Mouse (Mus musculus): ENCODE results near the gene Tmem158.

Gene Tmem158

GRCm38 (mm10) chr9:123247992-123248391 lies 12.6 kb downstream of the Tmem158 start:
- no peak for DNase-seq (ENCODE audit: low spot score in 2 of 2)

DNA sequence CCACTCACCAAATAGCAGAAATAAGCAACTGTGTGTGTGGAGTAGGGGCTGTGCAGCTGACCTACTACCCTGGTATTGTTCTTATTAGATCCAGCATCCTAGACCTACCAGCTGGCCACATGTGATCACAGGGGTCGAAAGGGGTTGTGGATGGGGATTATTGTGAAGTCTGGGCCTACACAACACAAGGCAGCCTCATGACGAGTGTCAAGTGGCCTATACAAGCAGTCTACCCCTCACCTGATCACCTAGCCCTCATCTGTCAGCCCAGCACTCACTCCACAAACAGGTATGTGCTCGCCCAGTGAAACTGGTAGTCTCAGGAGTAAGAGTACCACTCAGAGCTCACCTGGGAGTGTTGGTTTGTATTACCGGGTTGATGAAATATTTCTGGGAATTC lies 15.4 kb downstream of the Tmem158 start:
- no peak for DNase-seq (ENCODE audit: low spot score in 2 of 2)

DNA sequence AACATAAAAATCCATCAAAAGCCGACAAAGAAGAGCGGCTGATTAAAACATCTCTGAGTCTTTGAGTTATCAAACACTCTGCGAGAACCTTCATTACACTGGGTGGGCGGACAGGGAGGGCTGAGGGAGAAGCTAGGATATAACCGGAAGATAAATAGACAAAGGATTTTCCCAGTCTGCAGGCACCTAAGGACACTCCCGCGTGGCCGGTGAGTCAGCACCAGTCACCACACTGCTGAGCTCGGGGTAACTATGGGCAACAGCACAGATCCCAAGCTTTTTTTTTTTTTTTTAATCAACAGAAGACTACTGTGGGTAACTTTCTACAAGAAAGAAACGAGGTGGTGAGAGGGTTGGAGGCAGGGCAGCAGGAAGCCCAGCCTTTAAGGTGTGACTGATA lies 16.6 kb downstream of the Tmem158 start:
- peak in 1 of 2 experiments; percentile 44 for DNase-seq (ENCODE audit: low spot score in 2 of 2)

GRCm38 (mm10) chr9:123241191-123241590 lies 19.4 kb downstream of the Tmem158 start:
- no peak for DNase-seq (ENCODE audit: low spot score in 2 of 2)

GRCm38 (mm10) chr9:123240751-123241150 lies 19.8 kb downstream of the Tmem158 start:
- DNase-seq (ENCODE audit: low spot score in 2 of 2) = no peak

DNA sequence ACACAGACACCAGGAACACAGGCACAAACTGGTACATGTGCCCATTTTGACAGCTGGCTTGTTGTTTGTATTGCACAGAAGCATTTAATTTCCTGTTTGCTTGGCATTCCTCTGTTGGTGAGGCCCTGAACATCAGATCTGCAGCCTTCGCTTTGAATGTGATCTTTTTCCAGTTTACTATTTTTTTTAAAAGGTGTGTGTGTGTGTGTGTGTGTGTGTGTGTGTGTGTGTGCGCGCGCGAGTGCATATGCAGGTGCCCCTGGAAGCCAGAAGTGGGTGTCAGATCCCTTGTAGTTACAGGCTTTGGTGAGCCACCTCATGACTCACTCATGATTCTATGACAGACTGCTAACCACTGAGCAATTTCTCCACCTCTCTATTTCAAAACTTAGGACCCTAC lies 20.3 kb downstream of the Tmem158 start:
- no peak for DNase-seq (ENCODE audit: low spot score in 2 of 2)

- no peak for DNase-seq (ENCODE audit: low spot score in 2 of 2)
Observed at GRCm38 (mm10) chr9:123239651-123240050, 20.9 kb downstream of the Tmem158 start.

DNA sequence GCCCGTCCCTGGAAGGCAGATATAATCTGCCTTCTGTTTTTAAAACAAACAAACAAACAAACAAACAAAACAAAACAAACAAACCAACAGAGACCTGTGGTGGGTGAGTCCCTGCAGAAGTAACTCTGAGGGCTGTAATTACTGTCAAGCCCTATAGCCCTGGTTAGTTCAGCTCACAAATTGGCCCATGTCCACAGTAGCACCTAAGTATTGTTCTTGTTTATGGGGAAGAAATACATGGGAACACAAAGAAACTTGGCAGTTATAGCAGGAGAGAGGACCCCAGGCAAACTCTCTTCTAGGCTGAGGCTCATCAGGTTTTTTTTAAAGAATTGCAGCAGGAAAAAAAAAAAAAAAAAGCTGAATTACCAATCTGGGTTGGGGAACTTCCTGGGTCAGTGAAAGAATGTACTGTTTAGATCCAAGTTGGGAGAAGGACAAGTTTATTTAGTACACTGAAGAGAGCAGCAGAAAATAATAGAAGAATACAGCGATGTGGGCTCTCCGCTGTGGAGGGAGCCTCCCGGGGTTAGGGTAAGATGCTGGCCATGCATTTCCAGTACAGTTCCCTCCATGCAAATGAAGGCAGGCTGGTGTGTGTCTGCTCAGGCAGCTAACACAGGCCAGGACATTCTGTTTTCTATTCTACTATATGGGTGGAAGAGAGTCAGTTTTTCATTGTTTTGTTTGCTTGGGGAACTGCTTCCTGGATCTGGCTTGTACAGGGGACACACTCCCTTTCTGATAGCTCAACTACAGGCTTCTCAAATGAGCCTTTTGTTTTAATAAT lies 22.1 kb downstream of the Tmem158 start:
- no peak for DNase-seq (ENCODE audit: low spot score in 2 of 2)

- no peak for DNase-seq (ENCODE audit: low spot score in 2 of 2)
Observed at GRCm38 (mm10) chr9:123237739-123238138, 22.8 kb downstream of the Tmem158 start.

- DNase-seq (ENCODE audit: low spot score in 2 of 2) = no peak
Observed at GRCm38 (mm10) chr9:123235621-123236020, 24.9 kb downstream of the Tmem158 start.

- DNase-seq (ENCODE audit: low spot score in 2 of 2) = no peak
Observed at GRCm38 (mm10) chr9:123229826-123230225, 30.7 kb downstream of the Tmem158 start.

GRCm38 (mm10) chr9:123228671-123229070 lies 31.9 kb downstream of the Tmem158 start:
- no peak for DNase-seq (ENCODE audit: low spot score in 2 of 2)

- no peak for DNase-seq (ENCODE audit: low spot score in 2 of 2)
Observed at GRCm38 (mm10) chr9:123227106-123227750, 33.3 kb downstream of the Tmem158 start.

GRCm38 (mm10) chr9:123224863-123225431 lies 35.6 kb downstream of the Tmem158 start:
- DNase-seq (ENCODE audit: low spot score in 2 of 2) = no peak

DNA sequence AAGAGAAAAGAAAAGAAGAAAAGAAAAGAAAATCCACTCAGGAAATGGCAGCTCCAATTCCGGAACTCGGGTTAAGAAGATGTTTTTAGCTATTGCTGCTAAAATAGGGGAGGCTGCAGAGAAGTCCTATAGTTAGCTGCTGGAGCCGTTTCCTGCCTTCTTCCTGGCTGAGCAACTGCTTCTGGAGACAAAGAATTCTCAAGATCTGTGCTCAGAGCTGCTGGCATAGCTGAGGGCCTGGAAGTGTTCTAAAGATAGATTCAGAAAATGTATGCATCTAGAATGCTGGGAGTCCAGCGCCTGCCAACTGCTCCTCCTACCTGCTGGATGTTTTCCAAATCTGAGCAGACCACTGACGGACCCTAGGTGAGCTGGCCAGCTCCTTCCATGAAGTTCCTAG lies 40.7 kb downstream of the Tmem158 start:
- peak; percentile 19 to 20 for DNase-seq (ENCODE audit: low spot score in 2 of 2)

DNA sequence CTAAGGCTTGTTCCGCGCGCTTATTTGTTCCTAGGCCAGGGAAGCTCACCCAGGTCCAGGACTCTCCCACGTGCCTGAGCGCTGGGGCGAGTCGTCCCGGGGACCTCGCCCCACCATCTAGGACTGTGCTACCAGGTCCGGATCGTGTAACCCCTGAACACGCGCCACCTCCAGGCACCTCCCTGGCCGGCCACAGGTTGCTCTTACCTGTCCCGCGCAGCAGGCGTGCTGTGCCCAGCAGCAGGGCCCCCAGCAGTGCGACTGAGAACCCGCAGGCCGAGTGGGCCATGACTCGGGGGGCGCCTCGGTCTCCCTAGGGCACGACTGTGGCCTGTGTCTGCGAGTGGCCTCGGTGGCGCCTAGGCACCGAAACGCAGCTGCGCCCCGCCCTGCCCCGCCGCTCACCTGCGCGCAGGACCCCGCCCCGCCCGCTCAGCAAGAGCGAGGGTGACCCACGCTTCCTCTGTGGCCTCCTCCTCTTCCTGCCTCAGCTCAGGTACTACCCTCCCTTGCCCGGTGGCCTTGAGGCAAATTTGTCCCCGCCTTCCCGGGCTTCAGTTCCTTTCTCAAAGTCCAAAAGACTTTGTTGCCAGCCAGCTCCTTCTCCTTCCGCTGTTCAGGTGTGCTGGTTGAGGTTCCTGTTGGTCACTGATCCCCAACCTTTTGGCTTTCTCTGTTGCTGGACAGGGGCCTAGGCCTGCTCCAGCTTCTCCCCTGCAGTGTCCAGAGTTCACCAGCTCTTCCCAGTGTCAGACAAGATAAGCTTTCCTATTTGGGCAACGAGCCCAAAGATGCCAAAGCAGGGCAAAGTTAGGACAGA lies 44.7 kb downstream of the Tmem158 start, which contains the start of gene Cdcp1:
Cdcp1 (minus strand) TSS at position 418 of the 820 bp plus-strand sequence.
- no peak for DNase-seq (ENCODE audit: low spot score in 2 of 2)

DNA sequence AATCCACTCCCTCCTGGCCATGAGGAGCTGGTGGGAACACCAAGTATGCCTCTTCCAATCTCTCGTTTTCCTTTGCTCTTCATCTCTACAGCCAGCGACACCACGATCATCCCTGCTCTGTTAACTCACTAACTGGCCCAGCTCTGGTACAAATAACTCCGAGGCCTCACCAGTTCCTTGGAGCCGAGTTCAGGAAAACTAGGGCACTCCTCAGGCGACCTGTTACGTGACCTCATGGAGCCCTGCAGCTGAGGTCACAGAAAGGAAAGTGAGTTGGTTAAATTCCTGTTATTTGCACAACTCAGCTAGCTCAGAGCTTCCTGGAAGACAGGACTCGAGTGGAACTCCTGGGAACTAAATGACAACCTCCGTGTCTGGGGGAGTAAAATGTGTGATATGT lies 47.2 kb downstream of the Tmem158 start:
- DNase-seq (ENCODE audit: low spot score in 2 of 2) = no peak

Measured in frontal cortex, postnatal 14 days (tissue).